Comparison of ENCODE assay signal across 8 mouse cellular contexts in the genomic region with DNA sequence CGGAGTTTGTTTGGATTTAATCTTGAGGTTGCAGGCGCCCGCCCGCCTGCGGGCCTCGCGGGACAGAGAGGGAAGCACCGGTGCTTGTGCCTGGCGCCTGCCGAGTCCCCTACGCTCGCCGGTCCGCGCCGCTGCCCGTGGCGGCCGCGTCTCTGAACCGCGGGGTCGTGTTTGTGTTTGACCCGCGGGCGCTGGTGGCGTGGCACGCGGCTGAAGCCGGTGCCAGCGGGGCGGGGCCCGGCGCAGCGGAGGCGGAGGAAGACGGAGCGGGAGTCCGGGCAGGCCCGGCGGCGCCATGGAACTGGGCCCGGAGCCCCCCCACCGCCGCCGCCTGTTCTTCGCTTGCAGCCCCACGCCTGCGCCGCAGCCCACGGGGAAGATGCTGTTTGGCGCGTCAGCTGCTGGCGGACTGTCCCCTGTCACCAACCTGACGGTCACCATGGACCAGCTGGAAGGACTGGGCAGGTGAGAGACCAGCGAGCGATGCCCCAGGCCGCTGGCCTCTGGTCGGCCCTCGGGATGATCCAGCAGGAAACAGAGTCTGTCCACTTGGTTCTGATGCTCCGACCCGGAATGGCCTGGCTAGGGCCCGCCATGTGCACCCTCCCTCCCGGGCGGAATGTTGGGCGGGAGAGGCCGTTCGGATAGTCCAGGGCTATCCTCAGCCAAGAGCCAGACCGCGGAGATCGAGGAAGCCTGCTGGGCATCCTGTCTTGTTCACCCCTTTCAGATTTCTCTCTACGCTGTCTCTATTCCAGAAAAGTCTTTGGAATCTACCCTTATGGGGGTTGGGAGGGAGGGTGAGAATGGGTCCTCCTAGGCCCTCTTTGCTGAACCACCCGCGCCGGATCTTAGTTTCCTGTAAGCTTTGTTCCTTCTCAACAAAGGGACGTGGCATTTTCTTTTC. TPM values are rescaled to one million over a fixed set of nuclear protein-coding genes. Genes with fewer than 3 reads are reported as not detected.
A peak's percentile ranks its signal among the peaks of the same experiment; 100 is the strongest.
DNase-seq lines count a peak whose midpoint lies in the region; ATAC-seq and TF ChIP-seq lines count a peak whose summit lies in the region.

No protein-coding gene starts in this region.

- peak overlapping the region; percentile 92 for H3K4me2 ChIP-seq in midbrain, embryonic 14.5 days (ENCODE audit: low read length)

- peaks cover 14% of the 10 kb centered on the region for H3K36me3 ChIP-seq in spleen, adult 2 months (ENCODE audit: control insufficient read depth, insufficient read depth, low read length)
- H3K36me3 ChIP-seq in midbrain, embryonic 14.5 days (ENCODE audit: control insufficient read depth, insufficient read depth, low read length), result peaks cover 21% of the 10 kb centered on the region

- no peaks in the 10 kb centered on the region for H3K27me3 ChIP-seq in spleen, adult 2 months (ENCODE audit: control insufficient read depth, insufficient read depth, low read length)
- H3K27me3 ChIP-seq in midbrain, embryonic 14.5 days (ENCODE audit: control insufficient read depth, insufficient read depth, low read length), result no peaks in the 10 kb centered on the region

- peak in 1 of 2 experiments; percentile 42 for DNase-seq in spleen, adult 2 months (ENCODE audit: low read depth in 1 of 2, low spot score in 2 of 2)
- no peak for DNase-seq in spleen, adult 12 weeks (ENCODE audit: low spot score)
- DNase-seq in cerebellum, postnatal 14 days, result peak; percentile 85 to 90
- DNase-seq in frontal cortex, postnatal 25 days (ENCODE audit: low spot score in 2 of 2), result peak; percentile 12 to 19
- DNase-seq in liver, result peak; percentile 74
- peak; percentile 51 for DNase-seq in midbrain, embryonic 14.5 days
- DNase-seq in thymus, adult 18-20 months, result peak; percentile 36 to 41

- H3K9me3 ChIP-seq in midbrain, embryonic 14.5 days (ENCODE audit: control insufficient read depth, low read length), result no peaks in the 10 kb centered on the region

- H3K9ac ChIP-seq in midbrain, embryonic 14.5 days (replicated peaks; ENCODE audit: low read length), result peak overlapping the region; percentile 83

- peaks cover 6% of the 10 kb centered on the region for H3K4me1 ChIP-seq in spleen, adult 2 months (ENCODE audit: control insufficient read depth, insufficient read depth, insufficient read length)
- peaks cover 11% of the 10 kb centered on the region; the same call in 1 of the 2 replicates for H3K4me1 ChIP-seq in midbrain, embryonic 14.5 days (ENCODE audit: control insufficient read depth, insufficient read depth, low read length)

- peak overlapping the region; percentile 40 for H3K27ac ChIP-seq in spleen, adult 2 months (ENCODE audit: insufficient read depth, low read length)
- H3K27ac ChIP-seq in midbrain, embryonic 14.5 days (replicated peaks; ENCODE audit: low read depth, low read length), result peak overlapping the region; percentile 66

- TF ChIP-seq POLR2A in spleen, adult 2 months (IDR thresholded peaks at IDR 0.05; ENCODE audit: low read depth, low read length), result no peak

- peak; percentile 26 for ATAC-seq in inflammation-experienced regulatory T-cells, adult 6 months
- peak; percentile 71 for ATAC-seq in midbrain, embryonic 14.5 days (ENCODE audit: low FRiP score, low TSS enrichment)

- peak overlapping the region; percentile 67 for H3K4me3 ChIP-seq in spleen, adult 2 months (ENCODE audit: extremely low read depth, insufficient read depth, insufficient read length)
- H3K4me3 ChIP-seq in midbrain, embryonic 14.5 days (replicated peaks; ENCODE audit: low read depth, low read length), result peak overlapping the region; percentile 88

- TF ChIP-seq CTCF in spleen, adult 2 months (IDR thresholded peaks at IDR 0.05; ENCODE audit: extremely low read depth, insufficient read depth, insufficient read length, insufficient replicate concordance), result no peak

- under 1% methylated on average over 76 of the region's 76 CpGs for WGBS in spleen, adult 2 months
- WGBS in midbrain, embryonic 14.5 days, result under 1% methylated on average over 76 of the region's 76 CpGs

RNA-seq across cellular contexts. Expression of gene Cdc25a, which starts 0.6 kb away (rescaled TPM):
- 4.0 and 5.6 TPM in 2 replicates for polyA plus RNA-seq in spleen, adult 2 months (2012; rRNA removed)
- polyA plus RNA-seq in inflammation-experienced regulatory T-cells, adult 6 months (2017; shearing (Covaris generic)), result 10 to 100 TPM in 1 of 3 experiments, 1 to 10 TPM in 2; 6.2 to 10.2 (median 8.1) TPM
- polyA plus RNA-seq in midbrain, embryonic 14.5 days (2014; fragmentation: Nextera tagmentation; extraction: Ambion mirVana), result 8.4 and 13.8 TPM in 2 replicates

RNA-seq across cellular contexts. Expression of gene Camp, which starts 26.5 kb away (rescaled TPM):
- 58.3 and 103 TPM in 2 replicates for polyA plus RNA-seq in spleen, adult 2 months (2012; rRNA removed)
- 1 to 10 TPM in 1 of 3 experiments, not detected in 2; 1.5 TPM for polyA plus RNA-seq in inflammation-experienced regulatory T-cells, adult 6 months (2017; shearing (Covaris generic))
- polyA plus RNA-seq in midbrain, embryonic 14.5 days (2014; fragmentation: Nextera tagmentation; extraction: Ambion mirVana), result not detected in 2 replicates

RNA-seq across cellular contexts. Expression of gene Nme6, which starts 43.4 kb away (rescaled TPM):
- 9.4 and 10.0 TPM in 2 replicates for polyA plus RNA-seq in spleen, adult 2 months (2012; rRNA removed)
- 10 to 100 TPM in 1 of 3 experiments, 1 to 10 TPM in 2; 6.7 to 16.6 (median 9.4) TPM for polyA plus RNA-seq in inflammation-experienced regulatory T-cells, adult 6 months (2017; shearing (Covaris generic))
- 58.1 and 68.0 TPM in 2 replicates for polyA plus RNA-seq in midbrain, embryonic 14.5 days (2014; fragmentation: Nextera tagmentation; extraction: Ambion mirVana)

RNA-seq across cellular contexts. Expression of gene Map4, which starts 55.3 kb away (rescaled TPM):
- polyA plus RNA-seq in spleen, adult 2 months (2012; rRNA removed), result 103 and 119 TPM in 2 replicates
- 10 to 100 TPM; 32.9 to 44.2 (median 35.5) TPM for polyA plus RNA-seq in inflammation-experienced regulatory T-cells, adult 6 months (2017; shearing (Covaris generic))
- polyA plus RNA-seq in midbrain, embryonic 14.5 days (2014; fragmentation: Nextera tagmentation; extraction: Ambion mirVana), result 144 and 159 TPM in 2 replicates

Comparison
In these comparisons a context has a peak if more than half of its experiments do, and no peak if none do; other contexts are left out.
1. RNA of gene Camp, which starts 26.5 kb away (polyA plus RNA-seq): 58.3 to 103 TPM in spleen, adult 2 months; not detected in midbrain, embryonic 14.5 days and 1.5 TPM in inflammation-experienced regulatory T-cells, adult 6 months; every median in the first group is over 10 times any median in the second.